Mouse (Mus musculus) testis, adult 2 months (tissue): ENCODE results near the gene Enpp6. TPM values are rescaled to one million over a fixed set of nuclear protein-coding genes. Genes with fewer than 3 reads are reported as not detected.

ENCODE experiments used
- H3K27ac ChIP-seq: fragments of 200-500 bp; 2 replicates; pipeline ENCODE4 v1.5.1; 2012; ENCODE audit warnings: low read depth, low read length; ENCODE audit not compliant: control insufficient read depth, insufficient read depth
- H3K27me3 ChIP-seq: fragments of 200-500 bp; 2 replicates; pipeline ENCODE4 v1.6.1; 2012; ENCODE audit warnings: mild to moderate bottlenecking, low read length, moderate library complexity; ENCODE audit not compliant: control insufficient read depth, insufficient read depth
- H3K36me3 ChIP-seq: fragments of 200-500 bp; 2 replicates; pipeline ENCODE4 v1.6.1; 2012; ENCODE audit warnings: mild to moderate bottlenecking, low read length; ENCODE audit not compliant: control insufficient read depth, insufficient read depth
- H3K4me1 ChIP-seq: fragments of 200-500 bp; 2 replicates; pipeline ENCODE4 v1.6.1; 2012; ENCODE audit warnings: low read length; ENCODE audit not compliant: control insufficient read depth, insufficient read depth
- H3K4me3 ChIP-seq: fragments of 200-500 bp; 2 replicates; pipeline ENCODE4 v1.5.1; 2012; ENCODE audit warnings: low read depth, mild to moderate bottlenecking, low read length, moderate library complexity, mixed read lengths; ENCODE audit not compliant: control insufficient read depth
- CTCF ChIP-seq: fragments of 200-500 bp; IDR thresholded peaks from 2 replicates; pipeline ENCODE4 v1.5.1; 2012; ENCODE audit warnings: low read depth, mild to moderate bottlenecking, inconsistent platforms, low read length, moderate library complexity; ENCODE audit not compliant: control insufficient read depth, insufficient read depth, insufficient replicate concordance
- POLR2A ChIP-seq: fragments of 200-500 bp; IDR thresholded peaks from 2 replicates; pipeline ENCODE4 v1.6.1; 2012; ENCODE audit warnings: low read depth, mild to moderate bottlenecking, inconsistent platforms, low read length, moderate library complexity; ENCODE audit not compliant: control insufficient read depth
- polyA plus RNA-seq: library from polyadenylated mRNA; depleted of rRNA; stranded (reverse); fragments of >200 nt; gene quantifications from 2 replicates; pipeline ENCODE4 v1.2.3, GENCODE M21; 2012

Enpp6 gene
- polyA plus RNA-seq, 1 experiment = 31.1 TPM

DNA sequence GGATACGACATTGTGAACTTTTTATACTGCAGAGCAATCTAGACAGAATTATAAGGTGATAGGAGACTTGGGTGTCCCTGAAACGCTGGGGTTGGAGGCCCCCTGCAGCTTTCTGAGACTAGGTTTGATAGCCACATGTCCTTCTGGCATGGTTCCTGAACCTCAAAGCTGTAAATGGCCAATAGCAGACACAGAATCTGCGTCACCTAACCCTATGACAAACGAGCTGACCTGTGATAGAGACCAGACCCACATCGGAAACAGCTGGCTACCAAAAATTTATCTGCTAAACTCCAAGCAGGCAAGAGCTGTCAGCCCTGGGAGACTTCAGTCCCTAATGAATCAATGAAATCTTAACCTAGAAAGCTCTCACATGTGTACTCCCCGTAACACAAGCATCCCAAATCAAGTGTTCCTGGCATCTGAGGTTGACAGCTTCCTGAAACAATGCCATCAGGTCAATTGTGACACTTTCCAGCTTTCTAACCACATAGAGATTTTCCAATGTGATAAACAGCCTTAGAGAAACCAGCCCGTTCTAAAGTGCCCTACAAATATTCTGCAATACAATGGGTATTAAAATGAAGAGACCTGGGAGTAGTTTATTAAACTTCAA is 74.5 kb downstream of the Enpp6 start:
- no peak overlapping the region for H3K27ac ChIP-seq
- no peak for TF ChIP-seq CTCF
- no peaks in the 10 kb centered on the region for H3K4me1 ChIP-seq
- H3K36me3 ChIP-seq = no peaks in the 10 kb centered on the region
- H3K4me3 ChIP-seq = no peak overlapping the region
- H3K27me3 ChIP-seq = no peaks in the 10 kb centered on the region

DNA sequence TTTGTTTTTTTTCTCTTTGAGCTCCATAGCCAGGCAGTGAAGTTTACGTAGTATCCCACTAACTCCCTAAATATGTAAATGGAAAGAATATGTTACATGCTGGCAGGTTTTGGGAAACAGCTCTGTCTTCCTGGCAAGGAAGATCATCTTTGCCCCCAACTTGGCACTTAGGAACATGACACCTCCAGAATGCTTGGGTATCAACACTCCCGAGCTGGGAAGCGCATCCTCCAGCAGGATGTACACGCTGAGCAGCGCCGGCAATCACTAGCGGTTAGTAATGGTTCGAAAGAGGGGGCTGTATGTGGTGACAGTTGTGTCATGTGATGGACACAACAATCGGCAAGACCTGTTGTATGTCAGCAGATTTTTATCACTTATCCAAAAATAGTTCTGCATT is 80.4 kb downstream of the Enpp6 start:
- no peak for TF ChIP-seq POLR2A
- TF ChIP-seq CTCF = no peak
- no peaks in the 10 kb centered on the region for H3K36me3 ChIP-seq
- no peak overlapping the region for H3K4me3 ChIP-seq
- no peaks in the 10 kb centered on the region for H3K27me3 ChIP-seq
- no peak overlapping the region for H3K27ac ChIP-seq
- no peaks in the 10 kb centered on the region for H3K4me1 ChIP-seq

DNA sequence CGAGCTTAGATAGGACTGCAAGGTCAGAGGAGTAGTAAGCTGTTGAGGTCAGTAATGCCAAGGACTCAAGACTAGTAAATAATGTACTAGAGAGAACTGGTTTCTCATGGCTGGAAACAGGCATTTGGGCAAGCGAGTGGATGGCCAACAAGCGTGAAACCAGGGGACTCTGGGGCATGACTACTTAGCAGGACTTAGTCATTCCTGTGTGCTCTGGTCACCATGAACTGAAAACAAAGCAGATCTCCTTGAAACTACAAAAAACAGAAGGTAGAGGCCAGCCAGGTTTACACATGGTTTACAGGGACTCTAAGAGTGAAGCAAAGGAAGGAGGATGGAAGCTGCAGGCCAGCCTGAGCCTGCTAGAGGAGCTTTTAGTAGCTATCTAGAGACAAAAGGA is 82.9 kb downstream of the Enpp6 start:
- no peak overlapping the region for H3K4me3 ChIP-seq
- no peaks in the 10 kb centered on the region for H3K27me3 ChIP-seq
- no peaks in the 10 kb centered on the region for H3K4me1 ChIP-seq
- TF ChIP-seq CTCF = no peak
- TF ChIP-seq POLR2A = no peak
- no peak overlapping the region for H3K27ac ChIP-seq
- no peaks in the 10 kb centered on the region for H3K36me3 ChIP-seq

DNA sequence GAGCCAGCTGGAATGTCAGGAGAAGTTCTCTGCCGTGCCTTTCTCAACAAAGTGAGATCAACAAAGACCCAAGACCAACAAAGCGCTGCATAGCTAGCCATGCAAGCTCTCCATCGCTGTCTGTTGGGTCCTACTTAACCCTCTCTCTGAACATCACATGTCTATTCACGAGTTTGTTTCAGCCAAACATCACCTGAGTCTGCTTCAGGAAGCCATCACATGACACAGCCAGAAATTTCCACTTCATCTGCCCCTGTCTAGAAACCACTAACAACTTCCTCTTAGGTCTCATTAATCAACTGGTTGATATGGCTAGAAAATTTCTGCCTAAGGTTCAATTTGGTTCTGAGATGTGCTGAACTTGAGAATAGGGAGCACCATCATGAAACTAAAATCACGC is 85.3 kb downstream of the Enpp6 start:
- no peak overlapping the region for H3K27ac ChIP-seq
- H3K36me3 ChIP-seq = no peaks in the 10 kb centered on the region
- H3K4me1 ChIP-seq = no peaks in the 10 kb centered on the region
- no peak for TF ChIP-seq CTCF
- no peak for TF ChIP-seq POLR2A
- H3K27me3 ChIP-seq = no peaks in the 10 kb centered on the region
- H3K4me3 ChIP-seq = no peak overlapping the region

DNA sequence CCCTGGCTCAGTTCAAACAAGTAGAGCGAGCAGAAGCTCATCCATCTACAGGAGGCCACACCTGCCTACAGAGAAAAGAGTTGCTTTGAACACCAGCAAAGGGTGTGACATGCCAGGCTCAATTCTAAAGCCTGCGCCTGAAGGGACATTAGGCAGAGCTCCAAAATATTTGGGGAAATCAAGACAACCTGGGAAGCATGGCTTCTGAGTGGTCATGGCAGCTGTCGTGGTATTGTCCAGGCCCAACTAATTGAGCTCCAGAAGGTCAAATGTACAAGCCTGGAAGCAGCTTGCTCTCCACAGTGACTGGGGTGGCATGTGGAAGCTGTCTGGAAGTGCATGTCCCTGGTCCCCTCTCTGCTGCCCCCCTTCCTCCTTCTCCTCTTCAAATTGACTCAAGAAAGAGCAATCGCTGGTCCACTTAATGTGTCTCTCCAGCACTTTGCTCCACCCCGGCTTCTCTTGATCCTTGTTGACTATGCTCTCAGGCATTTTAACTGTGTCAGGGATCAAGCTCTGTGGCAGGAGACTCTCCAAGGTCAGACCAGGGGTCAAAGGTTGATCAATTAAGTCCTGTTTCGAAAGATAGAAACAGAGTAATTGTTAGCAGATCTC is 89.4 kb downstream of the Enpp6 start:
- H3K4me3 ChIP-seq = no peak overlapping the region
- no peaks in the 10 kb centered on the region for H3K36me3 ChIP-seq
- TF ChIP-seq CTCF (no peak), POLR2A (no peak)
- no peaks in the 10 kb centered on the region for H3K27me3 ChIP-seq
- H3K27ac ChIP-seq = no peak overlapping the region
- H3K4me1 ChIP-seq = no peaks in the 10 kb centered on the region

DNA sequence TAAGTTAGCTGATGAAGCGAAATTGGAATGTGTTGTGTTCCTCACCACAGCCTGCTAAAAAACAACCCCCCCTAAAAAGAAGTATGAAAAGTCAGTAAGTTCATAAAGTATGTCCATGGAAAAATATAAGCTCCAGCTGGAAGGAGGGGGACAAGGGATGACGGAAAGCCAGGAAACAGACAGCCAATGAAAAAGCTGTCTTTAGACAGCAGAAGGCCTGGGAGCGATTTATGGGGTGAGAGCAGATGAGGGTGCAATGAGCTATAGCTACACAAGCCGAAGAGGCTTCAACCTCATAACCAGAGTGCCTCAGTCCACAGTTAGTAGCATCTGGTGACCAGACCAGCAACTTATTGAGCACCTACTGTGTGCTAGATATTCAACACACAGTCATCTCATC is 93.3 kb downstream of the Enpp6 start:
- peaks cover 3% of the 10 kb centered on the region for H3K4me1 ChIP-seq
- H3K27me3 ChIP-seq = no peaks in the 10 kb centered on the region
- no peak overlapping the region for H3K27ac ChIP-seq
- no peak for TF ChIP-seq CTCF
- no peak for TF ChIP-seq POLR2A
- no peaks in the 10 kb centered on the region for H3K36me3 ChIP-seq
- no peak overlapping the region for H3K4me3 ChIP-seq

DNA sequence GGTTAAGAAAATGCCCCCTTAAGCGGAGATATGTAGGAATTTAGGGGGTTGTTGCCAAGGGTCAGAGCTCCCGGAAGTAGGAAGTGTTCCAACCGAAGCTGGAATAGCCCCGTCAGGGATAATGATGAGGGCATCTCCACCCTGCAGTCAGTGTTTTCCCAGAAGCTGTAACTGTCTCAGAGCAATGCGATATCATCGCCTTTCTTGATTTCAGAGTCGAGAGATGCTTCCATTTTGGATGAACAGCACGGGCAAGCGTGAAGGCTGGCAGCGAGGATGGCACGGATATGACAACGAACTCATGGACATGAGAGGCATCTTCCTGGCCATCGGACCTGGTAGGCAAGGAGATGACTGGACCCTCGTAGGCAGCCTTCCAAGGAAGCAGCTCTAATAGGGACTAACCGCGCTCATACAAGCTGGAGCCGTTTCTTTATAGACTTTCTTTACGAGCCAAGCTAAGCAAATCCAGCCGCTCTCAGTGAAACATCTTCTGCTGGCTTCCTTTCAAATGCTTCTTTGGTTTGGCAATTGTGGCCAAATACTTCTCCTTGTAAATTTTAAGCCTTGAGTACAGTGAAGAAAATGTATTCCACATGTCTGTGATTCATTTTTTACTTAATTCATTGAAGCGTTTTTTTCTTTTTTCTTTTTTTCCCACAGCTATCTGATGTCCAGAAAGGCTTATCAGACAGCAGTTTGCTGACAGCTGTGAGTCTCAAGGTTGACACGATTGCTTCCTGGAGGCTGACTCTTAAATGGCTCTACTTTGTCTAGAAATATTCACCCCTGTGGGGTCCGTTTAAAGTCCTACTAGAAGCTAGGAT is 95.7 kb downstream of the Enpp6 start:
- Histone ChIP-seq H3K27me3 (no peaks in the 10 kb centered on the region), H3K27ac (0 out of 2 replicates have a peak overlapping the region, but pooled peaks have one; percentile 1), H3K36me3 (no peaks in the 10 kb centered on the region), H3K4me3 (peak overlapping the region; percentile 79), H3K4me1 (peaks cover 3% of the 10 kb centered on the region)
- TF ChIP-seq CTCF = no peak
- no peak for TF ChIP-seq POLR2A
